Mouse (Mus musculus) heart, postnatal 0 days (tissue): Measurements from ENCODE around the gene Fgfr2. TPM values are rescaled to one million over a fixed set of nuclear protein-coding genes. Genes with fewer than 3 reads are reported as not detected.

Experiments
- ATAC-seq: fragments of 200-750 bp; cut with Nextera tagmentation; 2 replicates; pipeline ENCODE4 v1.8.0; 2017; ENCODE audit warnings: low read depth, moderate number of reproducible peaks, moderate library complexity; ENCODE audit not compliant: insufficient read depth
- DNase-seq: peaks from one replicate; pipeline ENCODE4 v3.0.0-alpha.2; 2016; ENCODE audit warnings: low spot score
- H3K27ac ChIP-seq: fragments of 300-500 bp; sonication (generic); 2 replicates; pipeline ENCODE4 v1.5.1; 2014; ENCODE audit warnings: low read depth, mild to moderate bottlenecking
- H3K27me3 ChIP-seq: fragments of 300-500 bp; sonication (generic); 2 replicates; pipeline ENCODE4 v1.6.1; 2014; ENCODE audit warnings: low read length, mixed read lengths; ENCODE audit not compliant: control insufficient read depth, insufficient read depth
- H3K36me3 ChIP-seq: fragments of 300-500 bp; sonication (generic); replicated peaks from 2 replicates; pipeline ENCODE4 v1.6.1; 2014; ENCODE audit warnings: low read length, mixed read lengths; ENCODE audit not compliant: control insufficient read depth, insufficient read depth
- H3K4me1 ChIP-seq: fragments of 300-500 bp; sonication (generic); 2 replicates; pipeline ENCODE4 v1.6.1; 2014; ENCODE audit warnings: antibody characterized with exemption; ENCODE audit not compliant: control insufficient read depth, insufficient read depth
- H3K4me2 ChIP-seq: fragments of 300-500 bp; sonication (generic); 2 replicates; pipeline ENCODE4 v1.6.1; 2014; ENCODE audit warnings: low read depth, mild to moderate bottlenecking, low read length, moderate library complexity
- H3K4me3 ChIP-seq: fragments of 300-500 bp; sonication (generic); 2 replicates; pipeline ENCODE4 v1.5.1; 2014; ENCODE audit warnings: low read depth, low read length
- H3K9ac ChIP-seq: fragments of 300-500 bp; sonication (generic); replicated peaks from 2 replicates; pipeline ENCODE4 v1.6.1; 2014; ENCODE audit warnings: low read depth, low read length, mixed read lengths
- H3K9me3 ChIP-seq: fragments of 300-500 bp; sonication (generic); replicated peaks from 2 replicates; pipeline ENCODE4 v1.6.1; 2016; ENCODE audit warnings: low read length; ENCODE audit not compliant: control insufficient read depth
- CTCF ChIP-seq: IDR thresholded peaks from 2 replicates; pipeline ENCODE4 v1.5.1; 2016; ENCODE audit warnings: antibody characterized with exemption, control low read depth, low read depth
- EP300 ChIP-seq: IDR thresholded peaks from 2 replicates; pipeline ENCODE4 v1.6.1; 2016; ENCODE audit warnings: antibody characterized with exemption, low read depth
- WGBS: fragments of 180-500 bp; shearing (Covaris S2); extraction: QIAGEN DNeasy Blood & Tissue Kit; methylation state at CpG from one replicate; pipeline ENCODE4 v1.1.7; 2014; 5-methylcytosine and 5-hydroxymethylcytosine counted together
- polyA plus RNA-seq: library from polyadenylated mRNA; unstranded; fragments of >200 nt; fragmentation: Nextera tagmentation; extraction: Ambion mirVana; gene quantifications from 2 replicates; pipeline ENCODE4 v1.2.1, GENCODE M21; 2015
- total RNA-seq: library from RNA; depleted of rRNA; stranded (reverse); fragments of >200 nt; gene quantifications from 2 replicates; pipeline ENCODE4 v1.2.3, GENCODE M21; 2014; ENCODE audit warnings: low replicate concordance

The Fgfr2 gene
- total and polyA plus RNA-seq, 2 experiments from 2014 or later = 3.8 to 11.5 TPM

DNA sequence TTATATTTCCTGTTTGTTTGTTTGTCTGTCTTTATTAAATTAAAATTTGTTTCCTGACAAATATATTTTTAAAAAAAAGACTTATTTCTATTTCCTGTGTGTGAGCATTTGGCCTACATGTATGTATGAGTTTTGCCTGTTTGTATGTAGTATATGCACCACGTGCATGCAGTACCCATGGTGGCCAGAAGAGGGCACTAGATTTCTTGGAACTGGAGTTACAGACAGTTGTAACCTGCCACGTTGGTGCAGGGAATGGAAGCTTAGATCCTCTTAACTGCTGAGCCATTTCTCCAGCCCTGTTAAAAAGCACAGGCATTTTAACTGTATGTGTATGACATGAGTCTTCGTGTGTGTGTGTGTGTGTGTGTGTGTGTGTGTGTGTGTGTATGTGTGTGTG lies 1365.2 kb downstream of the Fgfr2 start:
- TF ChIP-seq EP300 (no peak), CTCF (no peak)
- Histone ChIP-seq H3K27me3 (no peaks in the 10 kb centered on the region), H3K4me3 (no peak overlapping the region), H3K9me3 (0 out of 2 replicates have a peak, but pooled peaks cover 7% of the 10 kb centered on the region), H3K36me3 (no peaks in the 10 kb centered on the region), H3K27ac (no peak overlapping the region), H3K4me2 (no peak overlapping the region), H3K4me1 (no peaks in the 10 kb centered on the region), H3K9ac (no peak overlapping the region)
- DNase-seq (no peak), ATAC-seq (no peak)
- 85% methylated on average over 3 of the region's 3 CpGs for WGBS

DNA sequence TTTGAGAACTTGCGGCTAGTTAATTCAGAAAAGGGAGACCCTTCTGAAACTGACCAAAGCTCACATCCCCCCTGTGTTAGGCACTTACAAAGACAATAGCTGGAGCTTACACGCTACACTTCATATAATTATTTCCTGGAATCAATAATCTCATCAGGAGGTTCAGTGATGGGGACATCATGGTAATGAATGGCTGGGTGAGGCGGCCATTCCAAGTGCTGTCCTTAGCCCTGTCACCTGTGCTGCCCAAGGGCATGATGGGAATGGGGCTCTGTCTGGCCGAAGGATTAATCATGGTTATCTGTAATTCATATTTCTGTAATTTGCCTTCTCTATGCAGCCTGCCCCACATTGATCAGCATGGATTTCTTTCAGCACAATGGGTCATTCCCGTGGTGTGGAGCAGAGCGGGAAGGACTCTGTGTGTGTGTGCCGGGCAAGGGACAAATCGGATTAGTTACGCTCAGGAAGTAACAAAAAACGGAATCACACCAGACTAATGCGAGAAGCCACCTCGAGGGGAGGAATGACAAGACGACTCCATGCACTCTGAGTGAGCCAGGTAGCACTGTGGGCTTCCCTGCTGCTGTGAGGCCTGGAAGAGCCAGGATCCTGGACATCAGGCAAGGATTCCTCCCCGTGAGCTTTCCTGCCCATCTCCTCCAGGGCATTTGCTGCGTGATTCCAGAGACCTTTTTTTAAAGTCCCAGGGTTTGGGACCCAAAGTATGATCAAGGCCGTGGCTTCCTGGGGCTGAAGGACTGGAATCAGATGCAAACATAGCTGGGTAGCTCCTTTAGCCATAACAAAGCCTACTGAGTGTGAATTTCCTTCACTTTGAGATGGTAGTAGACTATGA lies 1375.8 kb downstream of the Fgfr2 start:
- no peak overlapping the region for H3K27ac ChIP-seq
- H3K4me3 ChIP-seq = no peak overlapping the region
- WGBS = 61% methylated on average over 16 of the region's 16 CpGs
- H3K27me3 ChIP-seq = peaks cover 10% of the 10 kb centered on the region; the same call in 1 of the 2 replicates
- no peaks in the 10 kb centered on the region for H3K9me3 ChIP-seq
- DNase-seq (no peak), ATAC-seq (no peak)
- H3K36me3 ChIP-seq = no peaks in the 10 kb centered on the region
- no peak overlapping the region for H3K4me2 ChIP-seq
- no peaks in the 10 kb centered on the region for H3K4me1 ChIP-seq
- no peak for TF ChIP-seq EP300
- no peak for TF ChIP-seq CTCF
- no peak overlapping the region for H3K9ac ChIP-seq

DNA sequence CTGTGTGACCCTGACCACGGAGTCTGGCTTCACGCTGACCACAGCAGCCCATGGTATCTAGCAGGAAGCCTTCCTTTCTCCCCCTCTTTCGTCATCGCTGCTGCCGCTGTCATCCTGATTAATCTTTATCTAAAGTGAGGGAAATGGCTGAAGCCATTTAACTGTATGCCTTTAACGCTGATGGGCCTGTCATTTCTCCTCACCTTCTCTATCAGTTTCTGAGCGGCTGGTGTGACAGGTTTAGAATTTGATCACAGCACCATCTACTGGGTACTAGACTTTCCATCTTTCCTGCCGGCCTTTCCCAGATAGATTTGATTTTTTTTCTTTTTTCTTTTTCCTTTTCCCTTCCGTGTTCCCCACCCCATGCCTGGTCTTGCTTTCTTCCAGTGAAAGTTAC lies 1376.4 kb downstream of the Fgfr2 start:
- Histone ChIP-seq H3K4me2 (no peak overlapping the region), H3K9ac (no peak overlapping the region), H3K4me3 (no peak overlapping the region), H3K4me1 (no peaks in the 10 kb centered on the region), H3K36me3 (no peaks in the 10 kb centered on the region), H3K27ac (no peak overlapping the region), H3K9me3 (no peaks in the 10 kb centered on the region), H3K27me3 (peaks cover 11% of the 10 kb centered on the region; the same call in 1 of the 2 replicates)
- WGBS = 13% methylated on average over 9 of the region's 9 CpGs
- no peak for ATAC-seq
- peak; percentile 14; the same call in 1 of the 2 replicates for TF ChIP-seq CTCF
- no peak for TF ChIP-seq EP300
- no peak for DNase-seq

DNA sequence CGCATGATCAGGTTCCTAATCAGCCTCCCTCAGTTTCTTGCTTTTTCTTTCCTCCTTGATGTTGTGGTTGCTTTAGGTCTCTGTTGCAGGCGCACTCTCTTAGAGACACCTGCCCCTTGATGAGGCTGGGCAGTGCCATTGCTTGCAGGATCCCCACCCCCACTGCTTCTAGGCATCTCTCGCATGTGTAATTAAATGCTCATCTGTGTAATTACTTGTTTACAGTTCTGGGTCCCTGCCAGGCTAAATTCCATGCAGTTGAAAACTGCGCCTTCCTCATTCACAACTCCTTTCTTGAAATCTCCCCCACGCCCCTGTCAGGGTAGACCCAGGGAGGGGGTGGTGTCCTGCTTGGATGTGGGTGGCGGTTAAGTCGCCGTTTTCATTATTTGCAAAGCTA lies 1380.0 kb downstream of the Fgfr2 start:
- no peak overlapping the region for H3K4me2 ChIP-seq
- no peaks in the 10 kb centered on the region for H3K36me3 ChIP-seq
- 65% methylated on average over 8 of the region's 8 CpGs for WGBS
- no peak overlapping the region for H3K27ac ChIP-seq
- peaks cover 11% of the 10 kb centered on the region; the same call in 1 of the 2 replicates for H3K27me3 ChIP-seq
- no peak for TF ChIP-seq EP300
- TF ChIP-seq CTCF = no peak
- no peaks in the 10 kb centered on the region for H3K9me3 ChIP-seq
- H3K4me3 ChIP-seq = no peak overlapping the region
- no peaks in the 10 kb centered on the region for H3K4me1 ChIP-seq
- DNase-seq = no peak
- ATAC-seq = no peak
- H3K9ac ChIP-seq = no peak overlapping the region

DNA sequence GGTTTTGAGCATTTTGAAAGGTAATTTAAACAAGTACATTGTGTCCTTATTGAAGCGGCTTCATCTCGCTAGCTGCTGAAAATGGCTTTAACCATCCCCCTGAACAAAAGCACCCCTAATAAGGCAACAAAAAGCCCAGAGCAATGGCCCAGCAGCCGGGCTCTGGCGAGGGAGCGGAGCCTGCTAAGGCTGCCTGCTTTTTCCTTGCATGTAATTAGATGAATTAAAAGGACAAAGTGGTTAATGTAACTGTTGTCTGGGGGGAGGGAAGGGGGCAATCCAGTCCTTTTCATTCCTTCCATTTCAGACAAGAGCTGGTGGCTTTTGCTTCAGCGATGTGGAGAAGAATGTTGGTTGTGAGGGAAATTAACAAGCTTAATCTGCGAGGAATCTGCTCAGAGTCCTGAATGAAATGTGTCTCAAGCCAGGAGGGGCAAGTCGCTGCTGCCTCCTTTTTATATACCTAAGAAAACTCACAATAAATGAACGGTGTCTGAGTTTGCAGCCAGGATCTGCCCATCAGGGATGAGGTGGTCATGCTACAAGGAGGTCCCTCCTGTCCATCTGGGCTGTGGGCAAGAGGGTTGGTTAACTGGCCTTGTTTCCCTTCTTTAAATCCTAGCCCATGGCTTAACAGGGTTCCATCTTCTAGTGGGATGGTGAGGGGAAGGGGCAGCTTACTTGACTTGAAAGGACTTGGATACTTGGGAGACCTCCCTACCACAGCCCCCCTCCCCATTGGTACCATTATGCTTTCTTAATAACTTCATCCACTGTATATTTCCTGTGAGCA lies 1400.2 kb downstream of the Fgfr2 start:
- Histone ChIP-seq H3K9me3 (no peaks in the 10 kb centered on the region), H3K36me3 (no peaks in the 10 kb centered on the region), H3K27ac (no peak overlapping the region), H3K9ac (no peak overlapping the region), H3K27me3 (no peaks in the 10 kb centered on the region), H3K4me3 (no peak overlapping the region), H3K4me2 (no peak overlapping the region), H3K4me1 (no peaks in the 10 kb centered on the region)
- ATAC-seq (no peak), DNase-seq (no peak)
- 42% methylated on average over 9 of the region's 9 CpGs for WGBS
- no peak for TF ChIP-seq EP300
